Mouse (Mus musculus) kidney, postnatal 0 days (tissue): ENCODE measurements around the gene Ang2. TPM values are rescaled to one million over a fixed set of nuclear protein-coding genes. Genes with fewer than 3 reads are reported as not detected.
A peak's percentile ranks its signal among the peaks of the same experiment; 100 is the strongest.
"Not testable (repeated sequence)": the region's sequence is repeated elsewhere in the genome, so short reads cannot be mapped to it uniquely, and the experiment has no call there.

Experiments
- ATAC-seq: fragments of 200-750 bp; cut with Nextera tagmentation; replicated peaks from 2 replicates; pipeline ENCODE4 v1.8.0; 2017; ENCODE audit warnings: low read depth, moderate number of reproducible peaks, moderate TSS enrichment, moderate library complexity; ENCODE audit not compliant: low FRiP score
- DNase-seq: peaks from one replicate; pipeline ENCODE4 v3.0.0-alpha.2; 2016; ENCODE audit warnings: low spot score
- H3K27ac ChIP-seq: fragments of 300-500 bp; sonication (generic); 2 replicates; pipeline ENCODE4 v1.5.1; 2014; ENCODE audit warnings: mild to moderate bottlenecking
- H3K27me3 ChIP-seq: fragments of 300-500 bp; sonication (generic); 2 replicates; pipeline ENCODE4 v1.6.1; 2014; ENCODE audit warnings: low read length, mixed read lengths; ENCODE audit not compliant: insufficient read depth
- H3K36me3 ChIP-seq: fragments of 300-500 bp; sonication (generic); 2 replicates; pipeline ENCODE4 v1.6.1; 2014; ENCODE audit warnings: low read length, mixed read lengths; ENCODE audit not compliant: insufficient read depth
- H3K4me1 ChIP-seq: fragments of 300-500 bp; sonication (generic); replicated peaks from 2 replicates; pipeline ENCODE4 v1.6.1; 2014; ENCODE audit warnings: antibody characterized with exemption, low read length, mixed read lengths; ENCODE audit not compliant: insufficient read depth
- H3K4me2 ChIP-seq: fragments of 300-500 bp; sonication (generic); 2 replicates; pipeline ENCODE4 v1.6.1; 2014; ENCODE audit warnings: mild to moderate bottlenecking, low read length, moderate library complexity, mixed read lengths
- H3K4me3 ChIP-seq: fragments of 300-500 bp; sonication (generic); replicated peaks from 2 replicates; pipeline ENCODE4 v1.5.1; 2014; ENCODE audit warnings: low read depth, low read length
- H3K9ac ChIP-seq: fragments of 300-500 bp; sonication (generic); 2 replicates; pipeline ENCODE4 v1.6.1; 2014; ENCODE audit warnings: low read depth, low read length
- H3K9me3 ChIP-seq: fragments of 300-500 bp; sonication (generic); replicated peaks from 2 replicates; pipeline ENCODE4 v1.6.1; 2016; ENCODE audit warnings: low read length, inconsistent platforms, mixed read lengths
- CTCF ChIP-seq: IDR thresholded peaks from 2 replicates; pipeline ENCODE4 v1.5.1; 2016; ENCODE audit warnings: antibody characterized with exemption, low read depth, mild to moderate bottlenecking, moderate library complexity
- WGBS: fragments of 180-500 bp; shearing (Covaris S2); extraction: QIAGEN DNeasy Blood & Tissue Kit; methylation state at CpG from one replicate; pipeline ENCODE4 v1.1.7; 2014; 5-methylcytosine and 5-hydroxymethylcytosine counted together
- polyA plus RNA-seq: library from polyadenylated mRNA; unstranded; fragments of >200 nt; fragmentation: Nextera tagmentation; extraction: Ambion mirVana; gene quantifications from 2 replicates; pipeline ENCODE4 v1.2.1, GENCODE M21; 2015

Gene Ang2
- polyA plus RNA-seq, 1 experiment from 2014 or later, result not detected

GRCm38 (mm10) chr14:51172095-51172865 lies 26.7 kb downstream of the Ang2 start:
- H3K4me1 ChIP-seq, H3K27me3 ChIP-seq, H3K36me3 ChIP-seq, H3K9me3 ChIP-seq, H3K4me3 ChIP-seq, H3K4me2 ChIP-seq, H3K27ac ChIP-seq, H3K9ac ChIP-seq: not testable (repeated sequence)
- 41% methylated on average over 9 of the region's 9 CpGs for WGBS
- 0 out of 2 replicates have a peak, but pooled peaks have one; percentile 30 for ATAC-seq
- peak; percentile 64 for DNase-seq
- TF ChIP-seq CTCF, result peak; percentile 73

- Histone ChIP-seq H3K4me3 (no peak overlapping the region), H3K9ac (no peak overlapping the region), H3K27me3 (no peaks in the 10 kb centered on the region), H3K4me1 (no peaks in the 10 kb centered on the region), H3K36me3 (no peaks in the 10 kb centered on the region), H3K4me2 (no peak overlapping the region), H3K27ac (no peak overlapping the region), H3K9me3 (no peaks in the 10 kb centered on the region)
- TF ChIP-seq CTCF, result no peak
- no peak for ATAC-seq
- DNase-seq, result no peak
Observed at GRCm38 (mm10) chr14:51166068-51166467, 32.9 kb downstream of the Ang2 start.

GRCm38 (mm10) chr14:51165435-51165834 lies 33.5 kb downstream of the Ang2 start:
- Histone ChIP-seq H3K36me3 (no peaks in the 10 kb centered on the region), H3K4me2 (no peak overlapping the region), H3K9me3 (no peaks in the 10 kb centered on the region), H3K4me1 (no peaks in the 10 kb centered on the region), H3K4me3 (no peak overlapping the region), H3K9ac (no peak overlapping the region), H3K27ac (no peak overlapping the region), H3K27me3 (no peaks in the 10 kb centered on the region)
- ATAC-seq (no peak), DNase-seq (no peak)
- TF ChIP-seq CTCF, result no peak
- 94% methylated on average over 1 of the region's 1 CpGs for WGBS

GRCm38 (mm10) chr14:51163323-51163722 lies 35.6 kb downstream of the Ang2 start:
- not testable (repeated sequence) for H3K27ac ChIP-seq, H3K27me3 ChIP-seq, H3K9ac ChIP-seq, H3K4me3 ChIP-seq, ATAC-seq, H3K36me3 ChIP-seq, DNase-seq, H3K4me1 ChIP-seq, H3K4me2 ChIP-seq, H3K9me3 ChIP-seq
- 64% methylated on average over 6 of the region's 6 CpGs for WGBS

- not testable (repeated sequence) for DNase-seq, H3K9ac ChIP-seq, H3K4me3 ChIP-seq, ATAC-seq, H3K27me3 ChIP-seq, H3K27ac ChIP-seq, H3K36me3 ChIP-seq, H3K4me1 ChIP-seq, H3K9me3 ChIP-seq, H3K4me2 ChIP-seq
- 96% methylated on average over 3 of the region's 3 CpGs for WGBS
Observed at GRCm38 (mm10) chr14:51161976-51162375, 37.0 kb downstream of the Ang2 start, which contains the start of gene Rnase2b. TSS of gene Rnase2b (plus strand) at chr14:51162260.

- WGBS, result 83% methylated on average over 1 of the region's 1 CpGs
- Histone ChIP-seq H3K27ac (no peak overlapping the region), H3K4me3 (no peak overlapping the region), H3K27me3 (no peaks in the 10 kb centered on the region), H3K36me3 (no peaks in the 10 kb centered on the region), H3K9ac (no peak overlapping the region), H3K4me1 (no peaks in the 10 kb centered on the region), H3K9me3 (no peaks in the 10 kb centered on the region), H3K4me2 (no peak overlapping the region)
- DNase-seq (no peak), ATAC-seq (no peak)
- no peak for TF ChIP-seq CTCF
Observed at GRCm38 (mm10) chr14:51157072-51157471, 41.9 kb downstream of the Ang2 start.

GRCm38 (mm10) chr14:51156736-51157068 lies 42.2 kb downstream of the Ang2 start:
- 8% methylated on average over 4 of the region's 4 CpGs for WGBS

More at GRCm38 (mm10) chr14:51156736-51157068, 42.2 kb downstream of the Ang2 start:
- Histone ChIP-seq H3K4me2 (no peak overlapping the region), H3K4me3 (no peak overlapping the region), H3K9ac (no peak overlapping the region), H3K27me3 (no peaks in the 10 kb centered on the region), H3K4me1 (no peaks in the 10 kb centered on the region), H3K9me3 (no peaks in the 10 kb centered on the region), H3K36me3 (no peaks in the 10 kb centered on the region), H3K27ac (no peak overlapping the region)
- TF ChIP-seq CTCF, result no peak
- DNase-seq (no peak), ATAC-seq (no peak)
